Mouse (Mus musculus): Measurements from ENCODE around the gene Casq1. TPM values are rescaled to one million over a fixed set of nuclear protein-coding genes. Genes with fewer than 3 reads are reported as not detected.
A peak's percentile ranks its signal among the peaks of the same experiment; 100 is the strongest.
"Not testable (repeated sequence)": the region's sequence is repeated elsewhere in the genome, so short reads cannot be mapped to it uniquely, and the experiment has no call there.

The Casq1 gene
- 3.8 and 4.0 TPM in 2 replicates for polyA plus RNA-seq (2015; fragmentation: Nextera tagmentation; extraction: Ambion mirVana)

- no peak within 1 kb of the TSS; the same call in 1 of the 2 replicates for H3K4me2 ChIP-seq
- WGBS, result 88% methylated on average over 19 of the region's 19 CpGs
- no peaks in the 10 kb centered on the region for H3K9me3 ChIP-seq (replicated peaks)
- no peak for ATAC-seq (ENCODE audit: low FRiP score)
- peaks cover 43% of the 10 kb centered on the region for H3K4me1 ChIP-seq
- H3K27me3 ChIP-seq (replicated peaks), result no peaks in the 10 kb centered on the region
- no peak within 1 kb of the TSS for H3K4me3 ChIP-seq (replicated peaks)
- peak within 1 kb of the TSS; percentile 76 for H3K27ac ChIP-seq (replicated peaks)
- no peaks in the 10 kb centered on the region for H3K36me3 ChIP-seq
- no peak within 1 kb of the TSS for H3K9ac ChIP-seq (replicated peaks)
Measured at GRCm38 (mm10) chr1:172219451-172220406, at the start of gene Casq1. Gene Casq1, minus strand, starts transcription at chr1:172219868.

DNA sequence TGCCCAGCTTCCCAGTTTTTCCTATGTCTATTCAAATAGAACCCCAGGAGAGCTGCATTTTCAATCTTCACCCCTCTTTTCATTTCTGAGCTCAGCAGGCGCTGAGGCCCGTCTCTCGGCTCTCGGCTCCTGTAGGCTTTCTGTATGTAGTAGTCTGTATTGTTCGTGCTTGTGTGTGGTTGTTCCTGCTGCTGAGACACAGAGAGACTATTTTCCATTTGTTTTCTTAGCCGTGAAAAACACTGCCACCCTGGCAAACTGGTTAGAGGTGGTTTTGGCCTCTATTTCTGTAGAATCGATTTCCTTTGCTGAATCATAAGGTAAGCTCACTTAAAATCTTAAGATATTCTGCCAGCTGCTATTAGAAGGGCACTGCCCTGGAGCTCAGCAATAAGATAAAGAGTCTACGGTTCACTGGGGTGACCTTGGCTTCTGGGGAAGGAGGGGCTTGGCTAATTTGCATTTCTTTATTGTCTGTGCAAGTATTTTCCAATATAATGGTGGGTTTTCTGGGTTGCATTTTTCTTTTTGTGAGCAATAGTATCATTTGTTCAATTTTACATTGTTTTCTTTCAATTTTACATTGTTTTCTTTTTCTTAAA, 41.9 kb upstream of the Casq1 start, which contains the start of gene Igsf8:
TSS of gene Igsf8 (plus strand) at position 165 of the 602 bp plus-strand sequence.
- Histone ChIP-seq H3K9ac (replicated peaks) (no peak within 1 kb of the TSS), H3K27ac (replicated peaks) (peak within 1 kb of the TSS; percentile 51; the same call in 1 of the 2 replicates), H3K4me2 (no peak within 1 kb of the TSS), H3K9me3 (replicated peaks) (no peaks in the 10 kb centered on the region), H3K27me3 (replicated peaks) (no peaks in the 10 kb centered on the region), H3K36me3 (no peaks in the 10 kb centered on the region), H3K4me3 (replicated peaks) (no peak within 1 kb of the TSS), H3K4me1 (0 out of 2 replicates have a peak, but pooled peaks cover 2% of the 10 kb centered on the region)
- 19% methylated on average over 8 of the region's 8 CpGs for WGBS
- ATAC-seq (ENCODE audit: low FRiP score), result no peak

DNA sequence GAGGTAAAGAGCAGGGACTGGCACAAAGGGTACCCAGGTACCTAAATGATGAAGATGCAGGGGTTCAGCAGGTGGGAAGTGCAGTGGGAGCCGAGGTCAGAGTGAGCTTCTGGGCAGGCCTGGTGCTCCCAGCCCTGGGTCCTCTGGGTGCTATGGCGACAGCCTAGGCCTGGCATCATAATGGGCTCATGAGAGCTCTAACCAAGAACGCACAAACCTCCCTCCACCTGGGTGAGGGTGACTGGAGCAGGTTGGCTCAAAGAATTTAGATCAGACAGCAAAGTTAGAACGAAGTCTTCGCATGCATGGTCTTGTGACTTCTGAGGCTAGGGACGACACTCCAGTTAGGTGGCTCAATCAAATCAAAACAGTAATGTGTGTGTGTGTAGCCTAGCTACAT, 38.6 kb upstream of the Casq1 start, which contains the start of gene Atp1a4:
TSS of gene Atp1a4 (minus strand) at position 101 of the 400 bp plus-strand sequence.
- Histone ChIP-seq H3K9me3 (replicated peaks) (no peaks in the 10 kb centered on the region), H3K4me1 (0 out of 2 replicates have a peak, but pooled peaks cover 2% of the 10 kb centered on the region), H3K27ac (replicated peaks) (no peak within 1 kb of the TSS), H3K36me3 (no peaks in the 10 kb centered on the region), H3K27me3 (replicated peaks) (no peaks in the 10 kb centered on the region), H3K4me3 (replicated peaks) (no peak within 1 kb of the TSS), H3K4me2 (no peak within 1 kb of the TSS), H3K9ac (replicated peaks) (no peak within 1 kb of the TSS)
- 91% methylated on average over 6 of the region's 6 CpGs for WGBS
- no peak for ATAC-seq (ENCODE audit: low FRiP score)

- H3K9me3 ChIP-seq (replicated peaks), result no peaks in the 10 kb centered on the region
- H3K9ac ChIP-seq (replicated peaks), result no peak overlapping the region
- 53% methylated on average over 2 of the region's 2 CpGs for WGBS
- no peak overlapping the region for H3K4me3 ChIP-seq (replicated peaks)
- H3K4me2 ChIP-seq, result no peak overlapping the region
- peaks cover 8% of the 10 kb centered on the region; the same call in 1 of the 2 replicates for H3K4me1 ChIP-seq
- no peak for ATAC-seq (ENCODE audit: low FRiP score)
- no peak overlapping the region for H3K27ac ChIP-seq (replicated peaks)
- no peaks in the 10 kb centered on the region for H3K36me3 ChIP-seq
- peaks cover 3% of the 10 kb centered on the region; the same call in 1 of the 2 replicates for H3K27me3 ChIP-seq (replicated peaks)
Measured at GRCm38 (mm10) chr1:172247679-172248078, 28.0 kb upstream of the Casq1 start.

- ATAC-seq (ENCODE audit: low FRiP score), result no peak
- no peaks in the 10 kb centered on the region for H3K9me3 ChIP-seq (replicated peaks)
- WGBS, result 68% methylated on average over 4 of the region's 4 CpGs
Measured at GRCm38 (mm10) chr1:172247216-172247615, 27.5 kb upstream of the Casq1 start.

GRCm38 (mm10) chr1:172244645-172245044, 25.0 kb upstream of the Casq1 start:
- not testable (repeated sequence) for ATAC-seq (ENCODE audit: low FRiP score); H3K36me3 ChIP-seq; H3K9ac ChIP-seq (replicated peaks); H3K9me3 ChIP-seq (replicated peaks); H3K27ac ChIP-seq (replicated peaks); H3K27me3 ChIP-seq (replicated peaks); H3K4me3 ChIP-seq (replicated peaks)
- Histone ChIP-seq H3K4me2 (peak overlapping the region; percentile 25), H3K4me1 (peaks cover 10% of the 10 kb centered on the region)
- WGBS, result 55% methylated on average over 23 of the region's 23 CpGs

More at GRCm38 (mm10) chr1:172247216-172247615, 27.5 kb upstream of the Casq1 start:
- H3K27ac ChIP-seq (replicated peaks), result no peak overlapping the region
- peaks cover 8% of the 10 kb centered on the region; the same call in 1 of the 2 replicates for H3K4me1 ChIP-seq
- no peak overlapping the region for H3K4me2 ChIP-seq
- peaks cover 3% of the 10 kb centered on the region; the same call in 1 of the 2 replicates for H3K27me3 ChIP-seq (replicated peaks)
- H3K36me3 ChIP-seq, result no peaks in the 10 kb centered on the region
- H3K9ac ChIP-seq (replicated peaks), result no peak overlapping the region
- no peak overlapping the region for H3K4me3 ChIP-seq (replicated peaks)

DNA sequence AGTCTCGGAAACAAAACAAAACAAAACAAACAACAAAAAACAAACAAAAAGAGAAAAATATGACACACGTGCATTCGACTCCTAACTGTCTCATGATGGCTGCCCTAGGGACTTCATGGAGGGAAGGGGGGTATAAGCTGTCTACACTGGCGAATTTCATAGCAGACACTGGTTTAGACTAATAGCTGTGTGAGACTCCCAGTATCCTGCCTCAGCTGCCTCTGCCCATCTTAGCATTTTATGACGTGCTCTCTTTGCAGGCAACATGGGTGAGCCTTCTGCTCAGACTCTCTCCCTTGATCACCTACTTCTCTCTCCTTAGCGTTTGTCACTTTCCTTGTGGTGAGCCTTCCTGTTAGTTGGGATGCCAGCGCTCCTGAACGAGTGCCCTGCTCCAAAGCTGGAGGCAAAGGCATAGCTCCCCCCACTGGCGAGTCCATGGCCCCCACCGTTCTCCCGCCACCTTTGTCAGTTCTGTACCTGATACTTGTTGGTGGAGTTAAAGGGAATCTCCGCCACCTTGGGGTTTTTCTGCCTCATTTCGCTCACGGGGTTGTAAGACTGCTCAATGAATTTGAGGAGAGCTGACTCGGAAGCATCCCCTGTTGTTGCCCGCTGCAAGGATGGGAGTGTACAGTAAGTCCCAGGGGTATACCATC, 24.0 kb upstream of the Casq1 start:
- Histone ChIP-seq H3K27ac (replicated peaks) (no peak overlapping the region), H3K36me3 (no peaks in the 10 kb centered on the region), H3K4me1 (peaks cover 10% of the 10 kb centered on the region), H3K4me2 (peak overlapping the region; percentile 25), H3K9me3 (replicated peaks) (no peaks in the 10 kb centered on the region), H3K27me3 (replicated peaks) (peaks cover 3% of the 10 kb centered on the region; the same call in 1 of the 2 replicates), H3K9ac (replicated peaks) (no peak overlapping the region), H3K4me3 (replicated peaks) (no peak overlapping the region)
- no peak for ATAC-seq (ENCODE audit: low FRiP score)
- 37% methylated on average over 16 of the region's 16 CpGs for WGBS

GRCm38 (mm10) chr1:172242401-172242800, 22.7 kb upstream of the Casq1 start:
- Histone ChIP-seq H3K36me3 (no peaks in the 10 kb centered on the region), H3K27ac (replicated peaks) (no peak overlapping the region), H3K9me3 (replicated peaks) (no peaks in the 10 kb centered on the region), H3K9ac (replicated peaks) (no peak overlapping the region), H3K4me2 (no peak overlapping the region), H3K27me3 (replicated peaks) (peaks cover 3% of the 10 kb centered on the region; the same call in 1 of the 2 replicates), H3K4me3 (replicated peaks) (no peak overlapping the region), H3K4me1 (peaks cover 10% of the 10 kb centered on the region)
- WGBS, result 20% methylated on average over 2 of the region's 2 CpGs
- no peak for ATAC-seq (ENCODE audit: low FRiP score)

DNA sequence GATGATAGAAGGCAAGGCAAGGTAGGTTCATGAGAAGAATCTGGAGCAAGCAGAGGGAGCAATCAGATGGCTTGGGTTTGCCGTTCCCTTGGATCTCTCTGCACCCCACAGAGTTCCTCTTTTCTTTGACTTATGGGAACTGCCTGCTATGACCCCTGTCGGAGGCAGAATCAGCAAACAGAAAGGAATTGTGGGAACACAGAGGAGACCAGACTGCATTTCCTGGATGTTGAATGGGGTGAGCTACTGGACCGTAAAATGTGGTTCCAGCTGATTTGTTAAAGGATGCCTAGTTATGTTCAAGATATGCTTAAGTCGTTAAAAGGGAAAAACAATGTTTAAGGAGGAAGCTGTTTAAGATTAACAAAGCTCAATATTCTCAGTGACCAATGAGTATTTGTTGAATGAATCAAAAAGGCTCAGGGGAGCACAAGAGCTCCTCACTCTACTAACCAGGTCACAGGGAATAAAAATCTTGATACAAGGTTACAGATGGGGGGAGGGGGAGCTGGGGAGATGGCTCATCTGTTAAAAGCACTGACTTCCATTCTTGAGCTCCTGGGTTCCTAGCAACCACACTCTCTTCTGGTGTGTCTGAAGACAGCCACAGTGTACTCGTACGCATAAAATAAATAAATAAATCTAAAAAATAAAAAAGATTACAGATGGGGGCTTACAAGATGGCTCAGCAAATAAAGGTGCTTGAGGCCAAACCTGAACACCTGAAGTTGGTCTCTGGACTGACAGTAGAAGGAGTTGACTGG, 21.5 kb upstream of the Casq1 start:
- Histone ChIP-seq H3K36me3 (no peaks in the 10 kb centered on the region), H3K4me2 (no peak overlapping the region), H3K9ac (replicated peaks) (no peak overlapping the region), H3K4me3 (replicated peaks) (no peak overlapping the region), H3K27ac (replicated peaks) (no peak overlapping the region), H3K9me3 (replicated peaks) (no peaks in the 10 kb centered on the region), H3K4me1 (peaks cover 8% of the 10 kb centered on the region; the same call in 1 of the 2 replicates), H3K27me3 (replicated peaks) (peaks cover 3% of the 10 kb centered on the region; the same call in 1 of the 2 replicates)
- WGBS, result 12% methylated on average over 6 of the region's 6 CpGs
- no peak for ATAC-seq (ENCODE audit: low FRiP score)

DNA sequence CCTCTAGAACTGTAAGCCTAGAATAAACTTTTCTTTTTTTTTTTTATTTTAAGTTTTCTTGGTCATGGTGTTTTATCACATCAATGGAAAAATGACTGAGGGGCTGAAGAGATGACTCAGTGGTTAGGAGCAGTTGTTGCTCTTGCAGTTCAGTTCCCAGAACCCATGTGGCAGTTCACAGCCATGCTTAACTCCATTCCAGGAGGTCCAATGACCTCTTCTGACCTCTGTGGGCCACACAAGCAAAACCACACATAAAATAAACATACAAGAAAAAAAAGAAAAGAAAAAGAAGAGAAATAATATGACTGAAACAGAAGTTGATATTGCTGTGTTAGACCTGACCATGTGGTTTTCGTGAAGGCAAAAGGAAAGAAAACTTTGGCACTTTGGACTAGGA, 9.5 kb upstream of the Casq1 start:
- Histone ChIP-seq H3K4me3 (replicated peaks) (no peak overlapping the region), H3K9ac (replicated peaks) (no peak overlapping the region), H3K4me1 (no peaks in the 10 kb centered on the region), H3K4me2 (no peak overlapping the region), H3K36me3 (no peaks in the 10 kb centered on the region), H3K27ac (replicated peaks) (no peak overlapping the region), H3K27me3 (replicated peaks) (no peaks in the 10 kb centered on the region), H3K9me3 (replicated peaks) (no peaks in the 10 kb centered on the region)
- no peak for ATAC-seq (ENCODE audit: low FRiP score)
- 93% methylated on average over 1 of the region's 1 CpGs for WGBS

Data from neural tube, embryonic 15.5 days (tissue).